Mouse (Mus musculus) heart, embryonic 10.5 days (tissue): ENCODE data around the gene Adgrd1. TPM values are rescaled to one million over a fixed set of nuclear protein-coding genes. Genes with fewer than 3 reads are reported as not detected.

Source experiments
- DNase-seq: peaks from one replicate; pipeline ENCODE4 v3.0.0-alpha.2; 2017; ENCODE audit warnings: low spot score
- H3K27ac ChIP-seq: fragments of 300-500 bp; sonication (generic); 2 replicates; pipeline ENCODE4 v1.5.1; 2016; ENCODE audit warnings: mild to moderate bottlenecking
- H3K27me3 ChIP-seq: fragments of 300-500 bp; sonication (generic); 2 replicates; pipeline ENCODE4 v1.6.1; 2016; ENCODE audit warnings: mild to moderate bottlenecking; ENCODE audit not compliant: poor library complexity, insufficient read depth, severe bottlenecking
- H3K36me3 ChIP-seq: fragments of 300-500 bp; sonication (generic); 2 replicates; pipeline ENCODE4 v1.6.1; 2016; ENCODE audit warnings: mild to moderate bottlenecking, moderate library complexity
- H3K4me1 ChIP-seq: fragments of 300-500 bp; sonication (generic); 2 replicates; pipeline ENCODE4 v1.6.1; 2016; ENCODE audit warnings: mild to moderate bottlenecking
- H3K4me3 ChIP-seq: fragments of 300-500 bp; sonication (generic); 2 replicates; pipeline ENCODE4 v1.5.1; 2016; ENCODE audit warnings: mild to moderate bottlenecking, moderate library complexity
- H3K9me3 ChIP-seq: fragments of 300-500 bp; sonication (generic); 2 replicates; pipeline ENCODE4 v1.6.1; 2016; ENCODE audit warnings: mild to moderate bottlenecking, moderate library complexity
- WGBS: fragments of 180-500 bp; shearing (Covaris S2); methylation state at CpG from one replicate; pipeline ENCODE4 v1.1.7; 2016; 5-methylcytosine and 5-hydroxymethylcytosine counted together
- polyA plus RNA-seq: library from polyadenylated mRNA; unstranded; fragments of >200 nt; fragmentation: Nextera tagmentation; extraction: Ambion mirVana; gene quantifications from 2 replicates; pipeline ENCODE4 v1.2.1, GENCODE M21; 2016

Gene Adgrd1
- polyA plus RNA-seq, 1 experiment from 2014 or later = 0.11 TPM

DNA sequence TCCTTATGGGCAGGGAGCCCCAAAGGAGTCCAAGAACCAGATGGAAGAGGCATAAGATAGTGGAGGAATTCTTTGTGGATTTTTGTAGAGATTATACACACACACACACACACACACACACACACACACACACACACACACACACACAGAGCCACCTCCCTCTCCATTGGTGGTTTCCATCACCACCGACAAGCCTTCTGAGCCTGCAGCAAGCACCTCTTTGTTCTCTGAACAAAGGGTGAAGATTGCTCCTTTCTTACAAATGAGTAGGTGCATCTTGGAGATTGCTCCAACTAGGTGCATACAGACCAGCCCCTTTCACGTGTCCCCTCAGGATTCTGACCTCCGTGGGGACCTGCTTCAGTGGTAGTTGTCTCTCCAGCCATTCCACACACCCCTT is 79.4 kb downstream of the Adgrd1 start:
- 43% methylated on average over 3 of the region's 3 CpGs for WGBS
- Histone ChIP-seq H3K36me3 (no peaks in the 10 kb centered on the region), H3K27me3 (peaks cover 31% of the 10 kb centered on the region), H3K4me3 (no peak overlapping the region), H3K27ac (no peak overlapping the region), H3K4me1 (peaks cover 2% of the 10 kb centered on the region), H3K9me3 (no peaks in the 10 kb centered on the region)
- DNase-seq = no peak

DNA sequence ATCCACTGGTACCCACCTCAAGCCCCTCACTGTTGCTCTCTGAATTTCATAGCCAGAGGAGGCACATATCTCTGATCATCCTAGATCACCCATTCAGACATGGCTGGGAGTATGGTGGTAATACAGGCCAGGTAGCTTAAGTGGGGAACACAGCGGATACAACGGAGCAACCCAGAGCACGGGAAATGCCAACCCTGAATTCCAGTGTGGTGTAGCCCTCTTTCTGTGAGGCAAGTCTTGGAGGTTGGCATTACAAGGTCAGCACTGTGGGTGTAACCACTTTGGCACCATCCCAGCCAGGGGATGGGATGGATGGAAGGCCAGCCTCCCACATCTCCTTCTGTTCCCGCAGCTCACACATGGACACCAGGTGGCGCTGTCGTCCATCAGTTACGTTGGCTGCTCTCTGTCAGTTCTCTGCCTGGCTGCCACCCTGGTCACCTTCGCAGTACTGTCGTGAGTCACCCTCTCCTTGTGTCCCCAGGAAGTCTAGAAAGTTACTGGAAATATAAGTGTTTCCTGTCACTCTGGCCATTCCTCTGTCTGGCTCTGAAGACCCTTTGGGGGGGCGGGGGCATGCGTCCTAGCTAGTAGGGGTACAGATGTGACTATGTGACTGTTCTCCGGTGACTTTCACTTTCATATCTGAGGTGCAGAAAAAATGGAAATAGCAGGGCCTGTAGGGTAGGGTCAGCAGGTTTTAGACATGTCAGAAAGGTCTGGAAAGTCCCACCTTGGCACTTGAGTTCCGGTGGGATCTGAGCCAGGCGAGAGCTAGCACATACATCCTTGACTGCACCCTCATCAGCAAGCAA is 81.4 kb downstream of the Adgrd1 start:
- peaks cover 36% of the 10 kb centered on the region for H3K27me3 ChIP-seq
- peak; percentile 89 for DNase-seq
- H3K9me3 ChIP-seq = no peaks in the 10 kb centered on the region
- H3K4me3 ChIP-seq = no peak overlapping the region
- H3K27ac ChIP-seq = no peak overlapping the region
- WGBS = 49% methylated on average over 14 of the region's 14 CpGs
- peaks cover 13% of the 10 kb centered on the region for H3K4me1 ChIP-seq
- no peaks in the 10 kb centered on the region for H3K36me3 ChIP-seq

GRCm38 (mm10) chr5:129179356-129179755 is 82.8 kb downstream of the Adgrd1 start:
- H3K4me1 ChIP-seq = peaks cover 15% of the 10 kb centered on the region
- H3K27ac ChIP-seq = no peak overlapping the region
- H3K4me3 ChIP-seq = no peak overlapping the region
- H3K36me3 ChIP-seq = no peaks in the 10 kb centered on the region
- H3K27me3 ChIP-seq = peaks cover 48% of the 10 kb centered on the region
- 86% methylated on average over 6 of the region's 6 CpGs for WGBS
- no peak for DNase-seq
- H3K9me3 ChIP-seq = no peaks in the 10 kb centered on the region

DNA sequence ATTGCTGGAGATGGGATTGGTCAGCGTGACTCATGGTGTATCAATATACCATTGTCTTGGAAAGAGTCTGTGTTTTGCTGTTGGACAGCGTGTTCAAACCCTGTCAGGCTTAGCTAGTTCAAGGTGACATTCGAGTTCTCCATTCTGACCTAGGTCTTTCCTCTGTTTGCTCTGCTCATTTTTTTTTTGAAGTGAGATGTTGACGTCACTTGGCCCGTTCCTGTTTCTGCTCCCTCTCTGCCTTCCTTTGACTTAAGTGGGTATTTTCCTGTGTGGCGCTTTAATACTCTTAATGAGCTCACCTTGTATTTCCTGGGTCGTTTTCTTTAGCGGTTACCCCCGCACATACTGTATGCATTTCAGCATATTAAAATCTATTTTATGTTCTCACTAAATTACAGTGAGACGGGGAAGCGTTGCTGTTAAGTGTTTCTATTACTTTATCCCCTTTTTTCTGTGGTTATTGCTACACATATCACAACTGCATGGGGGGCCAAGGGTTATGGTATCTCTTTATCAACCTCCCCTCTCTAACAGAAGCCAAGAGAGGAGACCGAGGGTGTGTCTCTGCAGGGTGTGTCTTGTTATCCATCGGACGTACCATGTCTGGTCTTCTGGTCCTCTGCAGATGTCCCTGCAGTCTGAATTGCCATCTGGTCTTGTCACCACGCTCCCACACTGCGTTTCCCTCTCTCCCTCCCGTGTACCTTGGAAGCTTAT is 83.6 kb downstream of the Adgrd1 start:
- Histone ChIP-seq H3K9me3 (no peaks in the 10 kb centered on the region), H3K4me3 (no peak overlapping the region), H3K27me3 (peaks cover 54% of the 10 kb centered on the region), H3K27ac (no peak overlapping the region), H3K36me3 (no peaks in the 10 kb centered on the region), H3K4me1 (peaks cover 16% of the 10 kb centered on the region)
- WGBS = 83% methylated on average over 17 of the region's 17 CpGs
- DNase-seq = no peak

- H3K27me3 ChIP-seq = peaks cover 53% of the 10 kb centered on the region
Measured at GRCm38 (mm10) chr5:129180715-129181228, 84.2 kb downstream of the Adgrd1 start.

GRCm38 (mm10) chr5:129181450-129181849 is 84.9 kb downstream of the Adgrd1 start:
- Histone ChIP-seq H3K27ac (no peak overlapping the region), H3K27me3 (peaks cover 54% of the 10 kb centered on the region), H3K4me3 (no peak overlapping the region), H3K36me3 (no peaks in the 10 kb centered on the region), H3K4me1 (peaks cover 16% of the 10 kb centered on the region), H3K9me3 (no peaks in the 10 kb centered on the region)
- 52% methylated on average over 5 of the region's 5 CpGs for WGBS
- DNase-seq = no peak

More at GRCm38 (mm10) chr5:129180715-129181228, 84.2 kb downstream of the Adgrd1 start:
- Histone ChIP-seq H3K4me3 (no peak overlapping the region), H3K36me3 (no peaks in the 10 kb centered on the region), H3K27ac (no peak overlapping the region), H3K4me1 (peaks cover 16% of the 10 kb centered on the region), H3K9me3 (no peaks in the 10 kb centered on the region)
- WGBS = 66% methylated on average over 13 of the region's 13 CpGs
- no peak for DNase-seq

- no peaks in the 10 kb centered on the region for H3K9me3 ChIP-seq
- H3K27me3 ChIP-seq = peaks cover 44% of the 10 kb centered on the region
- H3K4me1 ChIP-seq = peaks cover 16% of the 10 kb centered on the region
- no peak for DNase-seq
- no peak overlapping the region for H3K27ac ChIP-seq
- no peaks in the 10 kb centered on the region for H3K36me3 ChIP-seq
- 38% methylated on average over 8 of the region's 8 CpGs for WGBS
- H3K4me3 ChIP-seq = no peak overlapping the region
Measured at GRCm38 (mm10) chr5:129182554-129182953, 86.0 kb downstream of the Adgrd1 start.

DNA sequence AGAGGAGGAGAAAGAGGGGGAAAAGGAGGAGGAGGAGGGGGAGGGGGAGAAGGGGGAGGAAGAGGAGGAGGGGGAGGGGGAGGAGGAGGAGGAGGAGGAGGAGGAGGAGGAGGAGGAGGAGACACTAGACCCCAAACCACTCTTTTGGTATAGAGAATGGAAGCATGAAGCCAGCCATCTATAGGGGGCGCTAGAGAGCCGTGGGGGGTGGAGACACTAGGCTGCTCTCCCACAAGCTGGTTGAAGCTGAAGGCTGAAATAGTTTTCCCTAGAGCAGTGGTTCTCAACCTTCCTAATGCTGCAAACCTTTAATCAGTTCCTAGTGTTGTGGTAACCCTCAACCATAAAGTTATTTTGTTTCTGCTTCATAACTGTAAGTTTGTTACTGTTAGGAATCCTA is 89.7 kb downstream of the Adgrd1 start:
- 3% methylated on average over 2 of the region's 2 CpGs for WGBS
- Histone ChIP-seq H3K27me3 (peaks cover 32% of the 10 kb centered on the region), H3K4me3 (no peak overlapping the region), H3K4me1 (peaks cover 10% of the 10 kb centered on the region), H3K9me3 (no peaks in the 10 kb centered on the region), H3K36me3 (no peaks in the 10 kb centered on the region), H3K27ac (no peak overlapping the region)
- no peak for DNase-seq

DNA sequence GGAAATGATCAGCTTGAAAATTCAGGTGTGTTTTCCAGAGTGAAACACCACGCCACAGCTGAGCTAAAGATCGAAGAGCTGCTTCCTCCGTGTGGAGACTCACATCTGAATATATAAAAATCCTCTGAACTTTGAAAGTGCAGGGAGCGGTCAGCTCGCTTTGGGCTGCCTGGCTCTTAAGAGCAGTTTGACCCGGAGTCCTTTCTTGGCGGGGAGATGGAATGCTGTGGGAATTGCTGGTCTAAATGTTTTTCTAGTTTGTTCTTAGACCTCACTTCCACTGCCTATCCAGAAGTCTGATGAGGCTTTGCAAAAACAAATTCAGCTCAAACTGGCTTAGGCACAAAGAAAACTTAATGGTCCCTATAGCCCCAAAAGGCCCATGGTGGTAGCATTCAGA is 90.4 kb downstream of the Adgrd1 start:
- H3K36me3 ChIP-seq = no peaks in the 10 kb centered on the region
- H3K27ac ChIP-seq = no peak overlapping the region
- no peaks in the 10 kb centered on the region for H3K9me3 ChIP-seq
- H3K4me1 ChIP-seq = peaks cover 4% of the 10 kb centered on the region
- H3K4me3 ChIP-seq = no peak overlapping the region
- no peak for DNase-seq
- peaks cover 32% of the 10 kb centered on the region; the same call in 1 of the 2 replicates for H3K27me3 ChIP-seq
- 79% methylated on average over 7 of the region's 7 CpGs for WGBS

DNA sequence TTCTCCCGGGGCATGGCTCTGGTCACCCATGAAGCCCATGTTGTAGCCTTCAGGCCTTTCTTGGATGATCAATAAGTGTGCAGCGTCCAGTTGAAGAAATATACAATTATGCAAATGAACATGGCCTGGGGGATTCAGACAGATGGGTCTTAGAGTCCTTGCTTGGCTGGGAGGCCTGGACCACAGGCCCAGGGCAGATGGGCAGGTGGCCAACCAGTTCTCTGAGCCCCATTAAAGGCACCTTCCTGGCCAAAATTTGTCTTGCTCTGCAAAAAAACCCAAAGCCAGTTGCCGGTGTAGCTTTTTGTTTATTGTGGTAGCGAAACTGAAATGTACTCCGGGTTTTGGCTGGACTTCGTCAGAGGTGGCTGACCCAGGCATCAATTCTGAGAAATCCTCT is 92.5 kb downstream of the Adgrd1 start:
- H3K9me3 ChIP-seq = no peaks in the 10 kb centered on the region
- peaks cover 3% of the 10 kb centered on the region for H3K4me1 ChIP-seq
- H3K27me3 ChIP-seq = peaks cover 19% of the 10 kb centered on the region; the same call in 1 of the 2 replicates
- no peak overlapping the region for H3K27ac ChIP-seq
- DNase-seq = no peak
- H3K36me3 ChIP-seq = no peaks in the 10 kb centered on the region
- H3K4me3 ChIP-seq = no peak overlapping the region
- WGBS = 86% methylated on average over 6 of the region's 6 CpGs

- WGBS = 61% methylated on average over 7 of the region's 7 CpGs
- no peak for DNase-seq
- no peaks in the 10 kb centered on the region for H3K9me3 ChIP-seq
- H3K36me3 ChIP-seq = no peaks in the 10 kb centered on the region
- no peak overlapping the region for H3K4me3 ChIP-seq
- no peak overlapping the region for H3K27ac ChIP-seq
- H3K27me3 ChIP-seq = peaks cover 10% of the 10 kb centered on the region; the same call in 1 of the 2 replicates
- H3K4me1 ChIP-seq = no peaks in the 10 kb centered on the region; the same call in 1 of the 2 replicates
Measured at GRCm38 (mm10) chr5:129190077-129190476, 93.5 kb downstream of the Adgrd1 start.

- H3K4me3 ChIP-seq = no peak overlapping the region
- 73% methylated on average over 9 of the region's 9 CpGs for WGBS
- DNase-seq = no peak
Measured at GRCm38 (mm10) chr5:129196501-129196900, 100.0 kb downstream of the Adgrd1 start.

DNA sequence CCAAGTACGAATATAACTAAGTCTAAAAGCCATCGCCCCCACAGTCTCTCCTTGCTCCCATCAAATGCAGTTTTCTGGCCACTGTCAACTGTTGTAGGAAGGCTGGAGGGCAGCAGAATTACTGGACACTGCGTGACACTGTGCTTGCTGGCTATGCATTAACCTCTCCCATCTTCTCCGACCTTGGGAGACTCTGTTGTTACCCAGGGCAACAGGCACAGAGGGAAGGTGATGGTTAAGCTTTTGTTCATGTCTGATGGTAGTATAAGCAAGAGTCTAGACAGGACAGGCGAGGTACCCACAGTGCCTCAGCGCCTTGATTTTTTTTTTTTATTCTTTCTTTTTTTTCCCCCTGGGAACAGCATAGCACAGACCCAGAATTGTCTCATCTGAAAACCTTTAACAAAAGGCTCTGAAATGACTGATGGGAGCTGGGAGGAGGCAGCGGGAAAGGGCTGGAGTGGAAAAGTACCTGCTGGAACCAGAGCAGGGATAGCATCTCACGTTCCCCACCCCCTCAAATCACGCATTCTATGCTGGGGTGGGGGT is 100.5 kb downstream of the Adgrd1 start:
- no peaks in the 10 kb centered on the region for H3K9me3 ChIP-seq
- no peaks in the 10 kb centered on the region; the same call in 1 of the 2 replicates for H3K4me1 ChIP-seq
- no peak overlapping the region for H3K27ac ChIP-seq
- no peak overlapping the region for H3K4me3 ChIP-seq
- 70% methylated on average over 9 of the region's 9 CpGs for WGBS
- H3K27me3 ChIP-seq = peaks cover 3% of the 10 kb centered on the region; the same call in 1 of the 2 replicates
- no peak for DNase-seq
- H3K36me3 ChIP-seq = no peaks in the 10 kb centered on the region

More at GRCm38 (mm10) chr5:129196501-129196900, 100.0 kb downstream of the Adgrd1 start:
- H3K4me1 ChIP-seq = no peaks in the 10 kb centered on the region; the same call in 1 of the 2 replicates
- no peak overlapping the region for H3K27ac ChIP-seq
- peaks cover 3% of the 10 kb centered on the region; the same call in 1 of the 2 replicates for H3K27me3 ChIP-seq
- H3K36me3 ChIP-seq = no peaks in the 10 kb centered on the region
- H3K9me3 ChIP-seq = no peaks in the 10 kb centered on the region
